ENCODE assay signal across 8 mouse cellular contexts in the genomic region with DNA sequence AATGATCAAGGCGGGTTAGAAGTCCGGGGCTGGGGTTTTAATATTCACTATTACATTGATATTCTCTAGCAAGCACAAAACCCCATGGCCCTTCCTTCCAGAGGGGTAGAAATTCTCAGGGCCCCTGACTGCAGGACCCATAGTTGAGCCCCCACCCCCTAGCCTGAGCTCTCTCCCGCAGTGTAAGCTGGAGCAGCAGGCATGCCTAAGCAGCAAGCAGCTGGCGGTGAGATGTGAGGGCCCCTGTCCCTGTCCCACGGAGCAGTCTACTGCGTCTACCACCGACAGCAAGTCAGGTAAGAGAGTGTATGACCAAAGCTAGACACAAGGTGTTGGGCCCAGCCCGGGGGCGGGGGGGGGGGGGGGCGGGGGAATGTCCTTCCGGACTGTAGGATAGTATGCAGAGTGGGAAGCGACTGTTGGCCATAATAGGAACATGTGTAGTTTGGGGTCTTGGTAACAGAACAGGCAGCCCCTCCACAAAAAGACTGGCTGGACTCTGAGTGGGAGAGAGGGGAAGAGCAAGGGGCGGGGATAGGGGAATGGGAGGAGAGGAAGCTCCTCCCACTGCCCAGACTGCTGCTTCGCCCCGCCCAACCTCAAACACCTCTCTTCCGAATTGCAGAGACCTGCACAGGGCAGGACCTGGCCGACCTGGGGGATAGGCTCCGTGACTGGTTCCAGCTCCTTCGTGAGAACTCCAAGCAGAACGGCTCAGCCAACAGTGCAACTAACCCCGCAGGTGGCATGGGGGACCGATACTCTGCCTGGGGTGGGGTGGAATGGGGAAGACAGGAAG. TPM values are rescaled to one million over a fixed set of nuclear protein-coding genes. Genes with fewer than 3 reads are reported as not detected.
DNase-seq lines count a peak whose midpoint lies in the region; ATAC-seq lines count a peak whose summit lies in the region.

No protein-coding gene starts in this region.

- no peaks in the 10 kb centered on the region for H3K27me3 ChIP-seq in kidney, embryonic 14.5 days (ENCODE audit: control insufficient read depth, insufficient read depth, low read length)
- no peaks in the 10 kb centered on the region for H3K27me3 ChIP-seq in intestine, embryonic 15.5 days (replicated peaks)
- H3K27me3 ChIP-seq in midbrain, embryonic 16.5 days (ENCODE audit: control insufficient read depth, insufficient read depth, low read depth, low read length): no peaks in the 10 kb centered on the region

- no peak for DNase-seq in kidney, postnatal 25 days
- peak; percentile 43 for DNase-seq in embryo, embryonic 11 days
- no peak for DNase-seq in gastrocnemius, adult 18-20 months (ENCODE audit: low spot score)
- no peak for DNase-seq in layer of hippocampus, adult 11-12 months (ENCODE audit: low spot score)

- 30% methylated on average over 19 of the region's 22 CpGs for WGBS in kidney, embryonic 14.5 days
- WGBS in intestine, embryonic 15.5 days: 20% methylated on average over 22 of the region's 22 CpGs
- 27% methylated on average over 18 of the region's 22 CpGs for WGBS in midbrain, embryonic 16.5 days

- peak; percentile 55 for ATAC-seq in kidney, embryonic 14.5 days (ENCODE audit: low FRiP score, low TSS enrichment)
- peak; percentile 72 for ATAC-seq in intestine, embryonic 15.5 days
- 0 out of 2 replicates have a peak, but pooled peaks have one; percentile 6 for ATAC-seq in midbrain, embryonic 16.5 days
- ATAC-seq in erythroid progenitor cell, adult 5-6 weeks (replicated peaks; ENCODE audit: low FRiP score, poor library complexity, severe bottlenecking): no peak

- H3K4me2 ChIP-seq in kidney, embryonic 14.5 days (replicated peaks; ENCODE audit: low read depth, low read length): peak overlapping the region; percentile 13; the same call in 1 of the 2 replicates
- peak overlapping the region; percentile 49 for H3K4me2 ChIP-seq in intestine, embryonic 15.5 days (replicated peaks)
- H3K4me2 ChIP-seq in midbrain, embryonic 16.5 days (ENCODE audit: low read length): no peak overlapping the region

- H3K4me1 ChIP-seq in kidney, embryonic 14.5 days (ENCODE audit: control insufficient read depth, insufficient read depth, low read length): no peaks in the 10 kb centered on the region
- 0 out of 2 replicates have a peak, but pooled peaks cover 5% of the 10 kb centered on the region for H3K4me1 ChIP-seq in intestine, embryonic 15.5 days (replicated peaks)
- no peaks in the 10 kb centered on the region for H3K4me1 ChIP-seq in midbrain, embryonic 16.5 days (ENCODE audit: control insufficient read depth, insufficient read depth, low read length)

- no peak overlapping the region for H3K9ac ChIP-seq in kidney, embryonic 14.5 days (ENCODE audit: low read depth, low read length)
- H3K9ac ChIP-seq in intestine, embryonic 15.5 days: no peak overlapping the region
- no peak overlapping the region for H3K9ac ChIP-seq in midbrain, embryonic 16.5 days (ENCODE audit: low read depth, low read length)

- H3K9me3 ChIP-seq in kidney, embryonic 14.5 days (ENCODE audit: control insufficient read depth, low read length): no peaks in the 10 kb centered on the region
- no peaks in the 10 kb centered on the region for H3K9me3 ChIP-seq in intestine, embryonic 15.5 days
- no peaks in the 10 kb centered on the region for H3K9me3 ChIP-seq in midbrain, embryonic 16.5 days (replicated peaks; ENCODE audit: control insufficient read depth, low read length, poor library complexity, severe bottlenecking)

- H3K36me3 ChIP-seq in kidney, embryonic 14.5 days (ENCODE audit: control insufficient read depth, insufficient read depth, low read length): 0 out of 2 replicates have a peak, but pooled peaks cover 3% of the 10 kb centered on the region
- no peaks in the 10 kb centered on the region for H3K36me3 ChIP-seq in intestine, embryonic 15.5 days
- H3K36me3 ChIP-seq in midbrain, embryonic 16.5 days (ENCODE audit: control insufficient read depth, insufficient read depth, low read length): peaks cover 41% of the 10 kb centered on the region

- H3K27ac ChIP-seq in kidney, embryonic 14.5 days (ENCODE audit: low read depth, low read length): no peak overlapping the region
- H3K27ac ChIP-seq in intestine, embryonic 15.5 days: no peak overlapping the region
- no peak overlapping the region for H3K27ac ChIP-seq in midbrain, embryonic 16.5 days (ENCODE audit: low read length)

- no peak overlapping the region for H3K4me3 ChIP-seq in kidney, embryonic 14.5 days (ENCODE audit: low read length)
- H3K4me3 ChIP-seq in intestine, embryonic 15.5 days (replicated peaks): peak overlapping the region; percentile 15; the same call in 1 of the 2 replicates
- no peak overlapping the region for H3K4me3 ChIP-seq in midbrain, embryonic 16.5 days (ENCODE audit: low read depth, low read length)

RNA-seq across cellular contexts. Expression of a gene that starts 19.7 kb away (rescaled TPM):
- polyA plus RNA-seq in kidney, embryonic 14.5 days (2014; fragmentation: Nextera tagmentation; extraction: Ambion mirVana): 35.7 and 51.3 TPM in 2 replicates
- 3.7 and 4.2 TPM in 2 replicates for polyA plus RNA-seq in intestine, embryonic 15.5 days (2015; fragmentation: Nextera tagmentation; extraction: Ambion mirVana)
- 115 and 129 TPM in 2 replicates for polyA plus RNA-seq in midbrain, embryonic 16.5 days (2015; fragmentation: Nextera tagmentation; extraction: Ambion mirVana)
- not detected in 2 replicates for total RNA-seq in erythroid progenitor cell, adult 5-6 weeks (2015; ENCODE audit: low replicate concordance)
- total RNA-seq in erythroid progenitor cell, adult 5-6 weeks (2017; ENCODE audit: low replicate concordance): not detected in 2 replicates
- total RNA-seq in gastrocnemius, adult 18-20 months (2021): 1 to 10 TPM; 5.4 to 5.6 TPM
